Mouse (Mus musculus): Measurements from ENCODE around the gene Msgn1.

DNA sequence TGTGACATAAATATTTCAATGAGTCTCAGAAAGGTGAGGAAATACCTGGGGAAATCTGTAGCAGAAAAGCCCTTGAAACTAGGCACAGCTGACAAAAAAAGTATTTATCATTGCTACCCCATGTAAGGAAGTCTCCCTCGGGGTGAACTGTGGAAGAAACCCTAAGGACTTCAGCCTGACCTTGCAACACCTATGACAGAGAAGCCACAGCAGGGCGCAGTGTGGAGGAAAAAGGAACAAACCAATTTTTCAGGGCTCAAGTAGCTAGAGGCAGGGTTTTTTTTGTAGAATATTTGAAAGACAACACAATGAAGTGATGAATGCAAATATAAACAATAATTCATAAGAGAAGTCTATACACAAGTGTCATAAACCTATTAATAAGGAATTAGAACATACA, 27.2 kb upstream of the Msgn1 start:
- TF ChIP-seq CTCF (conservative IDR thresholded peaks at IDR 0.05; ENCODE audit: low read length), result no peak
- no peak for TF ChIP-seq NANOG (IDR thresholded peaks at IDR 0.05; ENCODE audit: borderline replicate concordance, low read length)

Measured in E14TG2a.4 (cell line).